Mouse (Mus musculus): Measurements from ENCODE around the gene Gm20422. TPM values are rescaled to one million over a fixed set of nuclear protein-coding genes. Genes with fewer than 3 reads are reported as not detected.

Gm20422 gene
- not detected in 2 replicates for total RNA-seq (2012; rRNA removed)

DNA sequence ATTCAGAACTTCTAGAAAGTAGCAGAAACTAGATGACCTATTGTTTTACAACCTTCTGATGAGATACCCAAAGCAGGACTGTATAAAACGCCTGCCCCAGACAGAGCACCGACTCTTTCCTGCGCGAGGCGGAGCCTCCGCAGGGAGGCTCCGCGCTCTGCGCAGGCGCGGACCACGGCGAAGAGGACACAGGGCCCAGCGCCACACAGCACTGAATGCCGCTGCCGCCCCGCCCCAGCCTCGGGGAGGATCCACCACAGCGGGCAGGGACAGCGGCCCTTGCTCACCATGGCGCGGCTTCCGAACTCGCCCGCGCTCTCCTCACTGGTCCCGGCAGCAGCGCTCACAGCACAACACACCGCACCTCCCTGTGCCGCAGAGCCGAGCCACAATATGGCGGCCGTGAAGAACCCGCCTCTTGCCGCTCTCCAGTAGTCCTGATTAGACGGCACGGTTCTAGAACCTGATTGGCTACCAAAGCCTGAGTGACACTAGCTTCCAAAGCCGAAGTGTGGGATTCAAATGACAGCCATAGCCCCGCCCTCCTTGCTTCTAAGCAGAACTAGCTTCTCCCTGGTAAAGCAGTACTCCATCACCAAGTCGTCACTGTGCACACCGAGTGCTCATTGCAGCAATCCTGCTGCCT lies at the start of gene Gm20422:
TSS of gene Gm20422 (minus strand) at position 384 of the 646 bp plus-strand sequence.
- peak within 1 kb of the TSS; percentile 86 to 87 for H3K4me3 ChIP-seq (ENCODE audit: insufficient read depth in 1 of 2, low read depth in 1 of 2, low read length in 2 of 2, poor library complexity in 1 of 2, severe bottlenecking in 1 of 2)
- TF ChIP-seq HCFC1 (IDR thresholded peaks at IDR 0.05; ENCODE audit: borderline replicate concordance, insufficient read depth, low read length): peak; percentile 68; the same call in 1 of the 2 replicates
- no peak for TF ChIP-seq MAFK (IDR thresholded peaks at IDR 0.05; ENCODE audit: insufficient read depth, low read depth, low read length)
- TF ChIP-seq CHD2 (IDR thresholded peaks at IDR 0.05; ENCODE audit: low read depth, low read length): 0 out of 2 replicates have a peak, but pooled peaks have one; percentile 55
- in situ Hi-C loops (cut with MboI; ENCODE audit: low sequenced_read_pairs in 2 of 2, unreplicated experiment in 2 of 2): no loop called here
- peaks cover 2 to 8% of the 10 kb centered on the region in 2 experiments; a peak in 3 of 4 replicates for H3K4me1 ChIP-seq (ENCODE audit: control insufficient read depth in 2 of 2, insufficient read depth in 2 of 2, low read length in 2 of 2, poor library complexity in 1 of 2)
- H3K9ac ChIP-seq (ENCODE audit: insufficient read depth, low read depth, low read length, poor library complexity, severe bottlenecking): peak within 1 kb of the TSS; percentile 94
- H3K27ac ChIP-seq (ENCODE audit: insufficient read depth, low read depth, low read length, poor library complexity, severe bottlenecking): peak within 1 kb of the TSS; percentile 95
- no peaks in the 10 kb centered on the region for H3K9me3 ChIP-seq (ENCODE audit: control insufficient read depth, insufficient read depth, low read depth, low read length)
- 0 out of 2 replicates have a peak, but pooled peaks cover 2% of the 10 kb centered on the region for H3K36me3 ChIP-seq (ENCODE audit: control insufficient read depth, insufficient read depth, low read length, poor library complexity, severe bottlenecking)
- DNase-seq (ENCODE audit: low read depth, low spot score): peak; percentile 95

DNA sequence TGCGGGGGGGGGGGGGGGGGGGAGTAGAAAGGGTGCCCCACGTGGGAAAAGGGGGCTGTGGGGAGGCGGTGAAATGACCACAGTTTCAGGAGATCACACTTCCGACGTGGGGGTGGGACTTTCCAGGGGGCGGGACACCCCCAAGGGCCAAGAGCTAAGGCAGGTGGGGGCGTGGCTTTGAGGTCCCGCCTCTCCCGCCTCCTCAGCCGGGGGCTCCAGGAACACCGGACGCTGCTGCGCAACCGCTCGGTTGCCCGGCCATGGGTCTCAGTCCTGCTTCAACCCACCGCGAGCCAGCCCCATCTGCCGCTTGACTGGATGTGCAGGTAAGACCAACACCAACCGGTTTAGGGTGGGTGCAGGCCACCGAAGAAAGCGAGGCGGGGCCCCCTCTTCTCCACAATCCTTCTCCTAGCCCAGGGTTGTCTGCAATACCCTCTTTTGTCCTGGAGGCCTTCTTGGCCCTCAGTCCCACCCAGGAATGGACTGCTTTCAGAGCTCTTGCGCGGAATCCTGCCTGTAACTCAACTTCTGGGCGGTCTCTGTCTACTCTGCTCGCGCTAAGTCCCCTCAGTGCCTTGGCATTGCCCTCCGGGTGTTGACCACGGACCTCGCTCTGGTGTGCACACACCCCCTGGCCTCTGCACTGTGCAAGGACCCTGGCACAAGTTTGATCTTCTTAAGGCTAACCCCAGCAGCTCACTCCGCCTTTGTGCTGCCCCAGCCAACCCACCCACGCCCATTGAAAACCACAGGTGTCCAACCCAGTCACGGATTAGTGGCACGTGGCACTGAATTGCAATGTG lies 47.9 kb upstream of the Gm20422 start, which contains the start of gene Lpar2:
TSS of gene Lpar2 (plus strand) at position 44 of the 806 bp plus-strand sequence.
- no peaks in the 10 kb centered on the region for H3K9me3 ChIP-seq (ENCODE audit: control insufficient read depth, insufficient read depth, low read depth, low read length)
- H3K4me1 ChIP-seq (ENCODE audit: control insufficient read depth in 2 of 2, insufficient read depth in 2 of 2, low read length in 2 of 2, poor library complexity in 1 of 2): peaks cover 0 to 19% of the 10 kb centered on the region in 2 experiments; a peak in 1 of 4 replicates
- in situ Hi-C loops (cut with MboI; ENCODE audit: low sequenced_read_pairs in 2 of 2, unreplicated experiment in 2 of 2): no loop called here
- peak within 1 kb of the TSS; percentile 36 for H3K27ac ChIP-seq (ENCODE audit: insufficient read depth, low read depth, low read length, poor library complexity, severe bottlenecking)
- peak; percentile 72 for DNase-seq (ENCODE audit: low read depth, low spot score)
- peak within 1 kb of the TSS; percentile 79 for H3K9ac ChIP-seq (ENCODE audit: insufficient read depth, low read depth, low read length, poor library complexity, severe bottlenecking)
- H3K4me3 ChIP-seq (ENCODE audit: insufficient read depth in 1 of 2, low read depth in 1 of 2, low read length in 2 of 2, poor library complexity in 1 of 2, severe bottlenecking in 1 of 2): peak within 1 kb of the TSS; percentile 74 to 83
- peaks cover 5% of the 10 kb centered on the region; the same call in 1 of the 2 replicates for H3K36me3 ChIP-seq (ENCODE audit: control insufficient read depth, insufficient read depth, low read length, poor library complexity, severe bottlenecking)
- TF ChIP-seq ZC3H11A (IDR thresholded peaks at IDR 0.05; ENCODE audit: borderline replicate concordance, low read depth, low read length): no peak
- TF ChIP-seq MAFK (IDR thresholded peaks at IDR 0.05; ENCODE audit: insufficient read depth, low read depth, low read length): no peak
- TF ChIP-seq HCFC1 (IDR thresholded peaks at IDR 0.05; ENCODE audit: borderline replicate concordance, insufficient read depth, low read length): peak; percentile 30; the same call in 1 of the 2 replicates
- no peak for TF ChIP-seq ZNF384 (IDR thresholded peaks at IDR 0.05; ENCODE audit: low read depth, low read length)
- no peak for TF ChIP-seq CHD2 (IDR thresholded peaks at IDR 0.05; ENCODE audit: low read depth, low read length)

DNA sequence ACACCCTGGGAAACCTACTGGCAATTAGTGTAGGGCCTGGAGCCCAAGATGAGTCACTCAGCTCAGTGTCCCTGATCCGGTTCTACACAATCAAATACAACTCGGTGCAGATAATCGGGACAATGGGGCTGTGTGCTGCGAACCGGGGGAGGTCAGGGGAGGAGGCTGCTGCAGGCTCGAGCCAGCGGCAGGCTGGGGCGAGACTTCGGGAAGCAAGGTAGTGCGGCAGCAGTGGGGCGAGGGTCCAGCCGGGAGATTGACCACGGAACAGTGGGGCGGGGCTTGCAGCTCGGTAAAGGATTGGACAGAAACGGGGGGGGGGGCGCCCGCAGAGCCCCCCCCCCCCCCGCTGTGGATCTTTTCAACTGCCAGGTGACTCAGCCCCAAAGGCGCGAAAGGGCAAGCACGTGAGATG lies 47.3 kb upstream of the Gm20422 start:
- peaks cover 5% of the 10 kb centered on the region; the same call in 1 of the 2 replicates for H3K36me3 ChIP-seq (ENCODE audit: control insufficient read depth, insufficient read depth, low read length, poor library complexity, severe bottlenecking)
- no peak for DNase-seq (ENCODE audit: low read depth, low spot score)
- in situ Hi-C loops (cut with MboI; ENCODE audit: low sequenced_read_pairs in 2 of 2, unreplicated experiment in 2 of 2): no loop called here
- peaks cover 0 to 19% of the 10 kb centered on the region in 2 experiments; a peak in 1 of 4 replicates for H3K4me1 ChIP-seq (ENCODE audit: control insufficient read depth in 2 of 2, insufficient read depth in 2 of 2, low read length in 2 of 2, poor library complexity in 1 of 2)
- H3K9me3 ChIP-seq (ENCODE audit: control insufficient read depth, insufficient read depth, low read depth, low read length): no peaks in the 10 kb centered on the region
- H3K27ac ChIP-seq (ENCODE audit: insufficient read depth, low read depth, low read length, poor library complexity, severe bottlenecking): peak overlapping the region; percentile 36
- peak overlapping the region; percentile 79 for H3K9ac ChIP-seq (ENCODE audit: insufficient read depth, low read depth, low read length, poor library complexity, severe bottlenecking)
- H3K4me3 ChIP-seq (ENCODE audit: insufficient read depth in 1 of 2, low read depth in 1 of 2, low read length in 2 of 2, poor library complexity in 1 of 2, severe bottlenecking in 1 of 2): peak overlapping the region; percentile 74 to 83
- TF ChIP-seq MAFK (IDR thresholded peaks at IDR 0.05; ENCODE audit: insufficient read depth, low read depth, low read length) (no peak), ZC3H11A (IDR thresholded peaks at IDR 0.05; ENCODE audit: borderline replicate concordance, low read depth, low read length) (no peak), HCFC1 (IDR thresholded peaks at IDR 0.05; ENCODE audit: borderline replicate concordance, insufficient read depth, low read length) (no peak)

GRCm38 (mm10) chr8:69820466-69820865 lies 45.8 kb upstream of the Gm20422 start:
- no peaks in the 10 kb centered on the region for H3K9me3 ChIP-seq (ENCODE audit: control insufficient read depth, insufficient read depth, low read depth, low read length)
- H3K4me3 ChIP-seq (ENCODE audit: insufficient read depth in 1 of 2, low read depth in 1 of 2, low read length in 2 of 2, poor library complexity in 1 of 2, severe bottlenecking in 1 of 2): no peak overlapping the region
- TF ChIP-seq CHD2 (IDR thresholded peaks at IDR 0.05; ENCODE audit: low read depth, low read length): no peak
- TF ChIP-seq ZNF384 (IDR thresholded peaks at IDR 0.05; ENCODE audit: low read depth, low read length): no peak
- no peak for TF ChIP-seq ZC3H11A (IDR thresholded peaks at IDR 0.05; ENCODE audit: borderline replicate concordance, low read depth, low read length)
- H3K36me3 ChIP-seq (ENCODE audit: control insufficient read depth, insufficient read depth, low read length, poor library complexity, severe bottlenecking): peaks cover 5% of the 10 kb centered on the region; the same call in 1 of the 2 replicates
- no peak for DNase-seq (ENCODE audit: low read depth, low spot score)
- no peak overlapping the region for H3K27ac ChIP-seq (ENCODE audit: insufficient read depth, low read depth, low read length, poor library complexity, severe bottlenecking)
- H3K9ac ChIP-seq (ENCODE audit: insufficient read depth, low read depth, low read length, poor library complexity, severe bottlenecking): no peak overlapping the region
- peaks cover 0 to 17% of the 10 kb centered on the region in 2 experiments; a peak in 1 of 4 replicates for H3K4me1 ChIP-seq (ENCODE audit: control insufficient read depth in 2 of 2, insufficient read depth in 2 of 2, low read length in 2 of 2, poor library complexity in 1 of 2)
- in situ Hi-C loops (cut with MboI; ENCODE audit: low sequenced_read_pairs in 2 of 2, unreplicated experiment in 2 of 2): no loop called here

Measured in ES-E14 (cell line).